In the genomic region with DNA sequence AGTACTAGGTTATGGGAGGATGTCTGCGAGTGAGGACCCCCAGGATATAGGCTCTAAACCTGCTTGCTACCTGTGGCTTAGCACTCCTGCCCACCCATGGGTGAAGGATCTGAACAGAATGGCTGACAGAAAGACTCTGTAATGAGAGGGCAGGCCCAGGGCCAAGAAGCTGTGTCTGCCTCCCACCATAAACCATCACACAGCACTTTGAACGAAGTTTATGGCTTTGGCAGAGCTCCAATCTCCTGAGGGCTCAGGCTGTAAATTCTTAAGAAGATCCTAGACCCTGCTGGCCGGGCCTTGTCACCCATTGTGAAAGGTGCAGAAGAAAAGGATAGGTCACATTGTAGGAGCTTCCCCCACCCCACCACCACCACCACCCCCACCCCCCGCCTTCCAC, we compare ENCODE assay signal across 8 mouse cellular contexts.
DNase-seq lines count a peak whose midpoint lies in the region; ATAC-seq lines count a peak whose summit lies in the region.
"Had no signal": no experiment of that assay in that cellular context is flagged by ENCODE, and none has a peak within 500 bp of the region (broad histone marks: within the 10 kb centered on the region; RNA-seq: fewer than 3 reads in every experiment).

No protein-coding gene starts in this region.

- 0 out of 2 replicates have a peak overlapping the region, but pooled peaks have one; percentile 16 for H3K4me2 ChIP-seq in midbrain, embryonic 12.5 days (replicated peaks)
- H3K4me2 ChIP-seq in midbrain, embryonic 11.5 days, result no peak overlapping the region
- no peak overlapping the region for H3K4me2 ChIP-seq in forebrain, embryonic 13.5 days
- no peak overlapping the region for H3K4me2 ChIP-seq in kidney, embryonic 15.5 days
- H3K4me2 ChIP-seq in neural tube, embryonic 15.5 days, result no peak overlapping the region

- no peaks in the 10 kb centered on the region for H3K9me3 ChIP-seq in midbrain, embryonic 12.5 days
- H3K9me3 ChIP-seq in midbrain, embryonic 11.5 days (ENCODE audit: control insufficient read depth, low read length), result no peaks in the 10 kb centered on the region
- no peaks in the 10 kb centered on the region for H3K9me3 ChIP-seq in forebrain, embryonic 13.5 days (replicated peaks)
- no peaks in the 10 kb centered on the region for H3K9me3 ChIP-seq in kidney, embryonic 15.5 days (replicated peaks)
- H3K9me3 ChIP-seq in neural tube, embryonic 15.5 days (replicated peaks), result no peaks in the 10 kb centered on the region

- peaks cover 4% of the 10 kb centered on the region; the same call in 1 of the 2 replicates for H3K27me3 ChIP-seq in midbrain, embryonic 12.5 days
- H3K27me3 ChIP-seq in midbrain, embryonic 11.5 days (ENCODE audit: control insufficient read depth, insufficient read depth, low read length), result no peaks in the 10 kb centered on the region
- no peaks in the 10 kb centered on the region for H3K27me3 ChIP-seq in forebrain, embryonic 13.5 days
- H3K27me3 ChIP-seq in kidney, embryonic 15.5 days, result no peaks in the 10 kb centered on the region
- no peaks in the 10 kb centered on the region for H3K27me3 ChIP-seq in neural tube, embryonic 15.5 days (replicated peaks)

- ATAC-seq in midbrain, embryonic 12.5 days (ENCODE audit: low FRiP score, low read depth), result no peak
- ATAC-seq in midbrain, embryonic 11.5 days (ENCODE audit: low FRiP score), result no peak
- peak; percentile 28; the same call in 1 of the 2 replicates for ATAC-seq in forebrain, embryonic 13.5 days
- ATAC-seq in kidney, embryonic 15.5 days (replicated peaks; ENCODE audit: low FRiP score), result peak; percentile 61
- ATAC-seq in neural tube, embryonic 15.5 days (ENCODE audit: low FRiP score), result peak; percentile 69

- H3K9ac ChIP-seq in midbrain, embryonic 12.5 days (replicated peaks), result no peak overlapping the region
- H3K9ac ChIP-seq in midbrain, embryonic 11.5 days (ENCODE audit: low read length), result no peak overlapping the region
- no peak overlapping the region for H3K9ac ChIP-seq in forebrain, embryonic 13.5 days
- H3K9ac ChIP-seq in kidney, embryonic 15.5 days, result no peak overlapping the region
- H3K9ac ChIP-seq in neural tube, embryonic 15.5 days (replicated peaks), result no peak overlapping the region

- H3K36me3 ChIP-seq in midbrain, embryonic 12.5 days, result no peaks in the 10 kb centered on the region
- no peaks in the 10 kb centered on the region for H3K36me3 ChIP-seq in midbrain, embryonic 11.5 days (ENCODE audit: control insufficient read depth, insufficient read depth, low read length)
- no peaks in the 10 kb centered on the region for H3K36me3 ChIP-seq in forebrain, embryonic 13.5 days (ENCODE audit: poor library complexity, severe bottlenecking)
- no peaks in the 10 kb centered on the region for H3K36me3 ChIP-seq in kidney, embryonic 15.5 days
- no peaks in the 10 kb centered on the region for H3K36me3 ChIP-seq in neural tube, embryonic 15.5 days

- WGBS in midbrain, embryonic 12.5 days, result 68% methylated on average over 4 of the region's 4 CpGs
- WGBS in midbrain, embryonic 11.5 days, result 69% methylated on average over 4 of the region's 4 CpGs
- WGBS in forebrain, embryonic 13.5 days, result 43% methylated on average over 4 of the region's 4 CpGs
- 13% methylated on average over 4 of the region's 4 CpGs for WGBS in kidney, embryonic 15.5 days
- WGBS in neural tube, embryonic 15.5 days, result 14% methylated on average over 4 of the region's 4 CpGs

- DNase-seq in midbrain, embryonic 11.5 days (ENCODE audit: low spot score, missing footprints), result no peak
- DNase-seq in layer of hippocampus, adult 9-11 months, result no peak
- DNase-seq in left cerebral cortex, postnatal 25 days (ENCODE audit: low spot score in 2 of 2), result no peak

- H3K4me1 ChIP-seq in midbrain, embryonic 12.5 days, result peaks cover 28% of the 10 kb centered on the region
- peaks cover 16% of the 10 kb centered on the region for H3K4me1 ChIP-seq in midbrain, embryonic 11.5 days (ENCODE audit: control insufficient read depth, insufficient read depth, low read length)
- H3K4me1 ChIP-seq in forebrain, embryonic 13.5 days, result peaks cover 27% of the 10 kb centered on the region
- peaks cover 25% of the 10 kb centered on the region for H3K4me1 ChIP-seq in kidney, embryonic 15.5 days
- H3K4me1 ChIP-seq in neural tube, embryonic 15.5 days, result peaks cover 21% of the 10 kb centered on the region

- H3K4me3 ChIP-seq in midbrain, embryonic 12.5 days, result no peak overlapping the region
- H3K4me3 ChIP-seq in midbrain, embryonic 11.5 days (ENCODE audit: low read depth, low read length), result no peak overlapping the region
- H3K4me3 ChIP-seq in forebrain, embryonic 13.5 days, result no peak overlapping the region
- no peak overlapping the region for H3K4me3 ChIP-seq in kidney, embryonic 15.5 days (replicated peaks)
- H3K4me3 ChIP-seq in neural tube, embryonic 15.5 days (replicated peaks), result no peak overlapping the region

- peak overlapping the region; percentile 65 for H3K27ac ChIP-seq in midbrain, embryonic 12.5 days (replicated peaks)
- H3K27ac ChIP-seq in midbrain, embryonic 11.5 days (ENCODE audit: low read depth, low read length), result no peak overlapping the region; the same call in 1 of the 2 replicates
- peak overlapping the region; percentile 69 for H3K27ac ChIP-seq in forebrain, embryonic 13.5 days
- H3K27ac ChIP-seq in kidney, embryonic 15.5 days, result peak overlapping the region; percentile 78
- H3K27ac ChIP-seq in neural tube, embryonic 15.5 days (replicated peaks), result peak overlapping the region; percentile 81
- H3K27ac ChIP-seq: macrophage had no signal

- intact Hi-C loops in left cerebral cortex, postnatal 25 days (cut with DNase I), result no loop called here

Comparison
In these comparisons a context has a peak if more than half of its experiments do, and no peak if none do; other contexts are left out.
1. ATAC-seq: peak in forebrain, embryonic 13.5 days (single experiment), kidney, embryonic 15.5 days (single experiment) and neural tube, embryonic 15.5 days (single experiment); none in midbrain, embryonic 12.5 days (single experiment) and midbrain, embryonic 11.5 days (single experiment).